Mouse (Mus musculus) heart, adult 18-20 months (tissue): ENCODE results near the gene Lpcat2. TPM values are rescaled to one million over a fixed set of nuclear protein-coding genes. Genes with fewer than 3 reads are reported as not detected.

Experiments used
- DNase-seq, 2 experiments: peaks; one replicate each; pipeline ENCODE4 v3.0.0; 2021 to 2022; ENCODE audit warnings: mixed read lengths in 1 of 2
- long read RNA-seq, 2 experiments: library from polyadenylated mRNA; stranded (forward); transcript quantifications; one replicate each; pipeline ENCODE4 v2.0.0; 2021
- total RNA-seq, 2 experiments: library from RNA; stranded (reverse); gene quantifications; 2 replicates each; pipeline ENCODE4 v1.2.3; 2021

Lpcat2 gene
- 1 to 10 TPM; 1.1 to 1.2 TPM for total RNA-seq
- long read RNA-seq, experiment 1, partial matches to known transcripts: 0 of 1 reads
- long read RNA-seq, experiment 1, other reads (novel, unspliced or antisense): 0 of 1 reads
- long read RNA-seq, experiment 2: 0 reads

DNA sequence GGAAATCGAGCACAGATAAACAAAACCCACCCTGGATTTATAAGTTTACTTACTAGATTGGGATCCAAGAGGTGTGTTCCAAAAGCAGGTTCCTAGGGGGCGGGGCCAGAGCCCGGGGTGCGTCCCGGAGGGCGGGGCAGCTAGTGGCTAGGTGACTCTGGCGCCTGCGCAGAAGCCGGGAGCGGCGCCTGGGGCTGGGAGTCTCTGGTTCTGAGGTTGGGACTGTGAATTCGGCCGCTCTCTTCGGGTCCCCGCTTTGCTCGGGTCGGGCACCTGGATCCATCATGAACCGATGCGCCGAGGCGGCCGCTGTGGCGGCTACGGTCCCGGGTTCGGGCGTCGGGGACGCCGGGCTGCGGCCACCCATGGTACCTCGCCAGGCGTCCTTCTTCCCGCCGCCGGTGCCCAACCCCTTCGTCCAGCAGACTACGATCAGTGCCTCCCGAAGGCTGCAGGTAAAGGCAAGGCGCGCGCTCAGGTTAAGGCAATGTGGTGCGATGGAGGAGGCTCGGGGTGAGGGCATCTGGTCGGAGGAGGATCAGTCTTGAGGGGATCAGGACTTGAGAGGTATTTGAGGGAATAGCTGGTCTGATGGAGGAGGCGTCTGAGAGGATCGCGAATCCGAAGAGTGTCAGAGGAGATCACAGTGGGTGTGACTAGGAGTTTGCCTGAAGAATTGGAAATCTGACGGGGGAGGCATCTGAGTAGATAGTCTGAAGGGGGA, at the start of gene Lpcat2:
TSS of gene Lpcat2 (plus strand) at position 169 of the 724 bp plus-strand sequence.
- DNase-seq: peak; percentile 67 to 75

DNA sequence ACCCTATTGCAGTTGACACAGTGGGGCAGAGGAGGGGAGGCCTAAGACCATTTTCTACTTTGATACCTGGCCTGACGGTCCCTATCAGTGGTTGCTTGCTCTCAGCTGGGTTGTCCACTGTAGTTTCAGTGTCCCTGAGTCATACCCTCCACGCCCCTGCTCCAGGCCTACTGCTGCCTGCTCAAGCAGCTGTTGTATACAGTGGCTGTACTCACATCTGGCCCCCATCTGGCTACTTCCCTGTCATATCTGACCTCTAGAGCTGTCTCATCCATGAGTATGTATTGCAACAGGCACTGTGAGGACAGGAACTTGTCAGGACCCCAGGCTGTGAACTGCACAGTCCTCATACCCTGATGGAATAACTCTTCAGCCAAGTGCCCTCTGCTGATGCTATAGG, 42.4 kb upstream of the Lpcat2 start:
- DNase-seq: no peak

- DNase-seq: no peak
Measured at GRCm38 (mm10) chr8:92815661-92816060, 39.5 kb upstream of the Lpcat2 start.

- peak; percentile 92 to 96 for DNase-seq
Measured at GRCm38 (mm10) chr8:92817928-92818818, 37.0 kb upstream of the Lpcat2 start.

GRCm38 (mm10) chr8:92821151-92821550, 34.0 kb upstream of the Lpcat2 start:
- no peak for DNase-seq

DNA sequence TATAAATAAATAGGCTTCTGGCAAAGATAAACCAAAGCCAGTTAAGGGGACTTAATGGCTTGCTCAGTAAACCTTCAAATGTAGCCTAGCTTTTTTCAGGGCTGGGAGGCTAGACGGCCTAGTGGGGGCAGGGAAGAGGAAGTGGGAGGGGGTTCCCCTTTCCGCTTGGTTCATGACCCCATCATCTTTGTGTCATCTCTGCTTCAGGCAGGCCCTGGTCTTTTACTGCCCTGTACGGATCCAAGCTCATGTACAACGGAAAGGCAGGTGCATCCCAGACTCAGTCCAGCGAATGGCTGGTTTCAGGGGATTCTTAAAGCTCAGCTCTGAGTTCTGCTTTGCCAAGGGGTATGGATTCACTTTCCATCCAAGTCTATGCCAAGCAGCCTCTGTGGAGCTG, 32.8 kb upstream of the Lpcat2 start:
- DNase-seq: no peak

GRCm38 (mm10) chr8:92825991-92826390, 29.1 kb upstream of the Lpcat2 start:
- peak; percentile 78 to 79 for DNase-seq

- peak; percentile 77 to 86 for DNase-seq
Measured at GRCm38 (mm10) chr8:92827243-92828034, 27.7 kb upstream of the Lpcat2 start, which contains the start of gene Mmp2. Gene Mmp2, plus strand, starts transcription at chr8:92827291.

GRCm38 (mm10) chr8:92828251-92828743, 26.8 kb upstream of the Lpcat2 start:
- DNase-seq: peak; percentile 64 to 73

DNA sequence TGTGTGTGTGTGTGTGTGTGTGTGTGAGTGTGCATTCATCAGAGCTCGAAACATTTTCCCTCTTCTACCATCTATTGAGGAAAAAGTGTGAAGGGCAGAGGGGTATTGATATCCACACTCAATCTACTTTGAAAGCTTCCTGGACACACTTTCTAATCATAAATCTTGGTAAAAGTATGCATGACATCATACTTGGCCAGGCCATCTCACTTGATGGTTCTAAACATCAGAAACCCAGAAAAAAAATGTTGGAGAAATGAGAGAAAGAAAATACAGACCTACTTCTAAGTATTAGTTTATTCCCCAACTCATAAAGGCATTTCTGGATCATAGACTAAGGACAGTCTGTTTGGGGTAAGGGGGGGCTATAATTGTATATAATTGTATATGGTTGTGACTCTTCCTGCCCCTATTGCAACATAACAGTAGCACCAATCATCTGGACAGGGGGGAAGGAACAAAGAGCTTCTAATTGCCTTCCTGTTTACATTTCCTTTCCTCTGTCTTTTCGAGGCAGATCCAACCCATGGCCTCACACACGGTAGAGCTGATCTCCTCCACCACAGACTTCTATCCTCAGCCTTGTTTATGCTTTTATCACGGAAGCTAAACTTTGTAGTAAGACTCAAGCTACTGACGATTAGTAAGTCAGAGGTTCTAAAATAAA, 20.9 kb upstream of the Lpcat2 start:
- DNase-seq: no peak

DNA sequence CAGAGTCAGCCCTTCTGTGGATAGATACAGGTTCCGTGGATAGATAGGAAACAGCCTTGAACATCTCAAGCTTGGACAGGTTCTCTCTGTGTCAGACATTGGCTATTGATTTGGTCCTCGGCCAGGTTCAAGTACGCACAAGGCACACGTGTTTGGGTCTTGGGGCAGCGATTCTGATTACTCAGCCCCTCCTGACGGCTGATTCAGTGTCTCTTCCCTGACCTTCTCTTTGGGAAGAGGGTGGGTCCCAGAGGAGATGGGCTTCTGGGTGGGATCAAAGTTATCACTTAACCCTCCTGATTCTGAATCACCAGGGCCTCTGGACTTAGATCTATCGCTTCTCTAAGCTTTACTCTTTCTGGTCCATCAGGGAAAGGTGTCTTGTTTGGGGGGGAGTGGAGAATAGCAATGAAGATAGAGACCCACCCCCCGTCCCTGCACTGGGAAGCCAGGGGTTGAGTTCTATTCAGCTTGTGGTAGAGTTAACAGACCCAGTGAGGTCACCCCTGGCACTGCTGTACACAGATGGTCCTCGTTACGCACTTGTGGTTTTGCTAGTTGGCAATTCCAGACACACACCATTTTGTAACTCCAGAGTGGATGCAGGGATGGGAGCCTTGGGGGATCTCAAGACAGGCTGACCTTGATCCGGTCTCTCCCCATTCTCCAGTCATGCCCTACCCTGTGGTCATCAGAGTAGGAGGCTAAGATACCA, 20.2 kb upstream of the Lpcat2 start:
- DNase-seq: peak; percentile 33 to 48

GRCm38 (mm10) chr8:92835901-92836300, 19.2 kb upstream of the Lpcat2 start:
- no peak for DNase-seq

DNA sequence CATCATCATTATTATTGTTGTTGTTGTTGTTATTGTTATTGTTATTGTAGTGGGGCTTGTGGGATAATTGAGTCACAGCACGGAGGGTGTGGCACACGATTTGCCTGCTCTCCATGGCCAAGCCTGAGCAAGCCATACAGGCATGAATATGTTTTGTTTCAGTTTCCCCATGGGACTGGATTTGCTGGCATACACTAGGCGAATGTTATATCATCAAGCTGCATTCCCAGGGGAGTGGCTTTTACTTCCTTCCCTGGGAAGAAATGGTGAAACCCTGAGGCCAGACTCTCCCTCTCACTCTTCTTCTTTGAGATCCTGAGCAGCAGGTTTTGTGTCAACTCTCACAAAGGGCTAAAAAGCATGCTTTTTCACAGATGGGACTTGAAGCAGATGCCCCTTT, 16.5 kb upstream of the Lpcat2 start:
- peak in 1 of 2 experiments; percentile 36 for DNase-seq

GRCm38 (mm10) chr8:92839161-92839560, 16.0 kb upstream of the Lpcat2 start:
- DNase-seq: no peak

GRCm38 (mm10) chr8:92839876-92840275, 15.3 kb upstream of the Lpcat2 start:
- DNase-seq: peak; percentile 69 to 82

- peak in 1 of 2 experiments; percentile 23 for DNase-seq
Measured at GRCm38 (mm10) chr8:92846684-92847083, 8.5 kb upstream of the Lpcat2 start.

- DNase-seq: peak; percentile 29 to 50
Measured at GRCm38 (mm10) chr8:92847299-92847698, 7.8 kb upstream of the Lpcat2 start.

GRCm38 (mm10) chr8:92849261-92849660, 5.9 kb upstream of the Lpcat2 start:
- DNase-seq: no peak

GRCm38 (mm10) chr8:92850239-92850638, 4.9 kb upstream of the Lpcat2 start:
- peak; percentile 93 to 97 for DNase-seq

DNA sequence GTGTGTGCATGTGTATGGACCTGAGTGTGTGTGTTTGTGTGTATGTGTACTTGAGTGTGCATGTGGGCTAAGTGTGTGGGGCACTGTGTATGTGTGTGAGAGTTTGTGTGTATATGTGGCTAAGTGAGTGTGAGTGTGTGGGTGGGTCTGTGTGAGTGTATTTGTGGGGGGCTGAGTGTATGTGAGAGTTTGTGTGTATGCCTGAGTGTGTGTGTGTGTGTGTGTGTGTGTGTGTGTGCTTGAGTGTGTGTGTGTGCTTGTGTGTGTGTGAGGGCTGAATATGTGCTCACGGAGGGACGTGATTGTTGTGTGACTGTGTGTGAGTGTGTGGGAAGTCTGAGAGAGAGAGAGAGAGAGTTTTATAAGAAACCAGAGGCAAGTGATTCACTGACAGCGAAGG, 3.8 kb upstream of the Lpcat2 start:
- no peak for DNase-seq
